Mouse (Mus musculus) MEL-GATA-1-ER (cell line): ENCODE data around the gene Mcm6.

Source experiments
- DNase-seq: peaks from one replicate; pipeline ENCODE4 v3.0.0-alpha.2; 2012; ENCODE audit warnings: low read depth; ENCODE audit errors: extremely low read depth

Mcm6 gene

DNA sequence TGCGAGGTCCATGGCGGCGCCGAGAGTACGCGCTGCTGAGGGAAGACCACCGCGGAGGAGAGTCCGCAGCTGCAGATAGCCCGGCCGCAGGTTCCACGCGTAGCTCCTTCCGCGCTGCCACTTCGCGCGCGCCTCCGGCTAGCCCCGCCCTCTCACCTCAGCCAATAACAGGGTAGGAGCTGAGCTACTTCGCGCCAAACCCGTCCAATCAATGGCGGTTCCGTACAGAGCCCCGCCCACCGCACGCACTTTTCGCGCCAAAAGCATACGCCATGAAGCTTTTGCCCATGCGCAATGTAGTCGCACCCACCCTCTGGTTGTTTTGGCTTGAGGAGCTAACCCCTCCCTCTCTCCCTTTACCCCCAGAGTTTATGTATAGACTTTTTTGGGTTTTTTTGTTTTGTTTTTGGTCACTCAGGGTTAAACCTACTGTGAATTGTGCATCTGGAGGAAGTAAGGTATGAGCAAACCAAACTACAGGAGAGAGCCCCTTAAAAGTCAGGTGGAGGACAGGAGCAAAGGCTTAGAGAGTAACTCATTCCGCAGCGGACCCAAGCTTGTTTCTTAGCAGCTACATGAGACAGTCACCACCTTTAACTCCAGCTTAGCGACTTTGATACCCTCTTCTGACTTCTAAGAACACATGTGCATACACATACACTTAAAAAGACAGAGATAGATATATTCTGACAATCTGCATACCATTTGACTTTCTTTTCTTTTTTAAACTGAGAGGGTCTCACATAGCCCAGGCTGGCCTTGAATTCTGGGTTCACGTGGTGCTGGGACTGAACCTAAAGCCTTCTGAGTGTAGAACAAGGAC lies at the start of gene Mcm6:
Gene Mcm6, minus strand, starts transcription at position 111 of the 823 bp plus-strand sequence.
- DNase-seq, result peak; percentile 92

DNA sequence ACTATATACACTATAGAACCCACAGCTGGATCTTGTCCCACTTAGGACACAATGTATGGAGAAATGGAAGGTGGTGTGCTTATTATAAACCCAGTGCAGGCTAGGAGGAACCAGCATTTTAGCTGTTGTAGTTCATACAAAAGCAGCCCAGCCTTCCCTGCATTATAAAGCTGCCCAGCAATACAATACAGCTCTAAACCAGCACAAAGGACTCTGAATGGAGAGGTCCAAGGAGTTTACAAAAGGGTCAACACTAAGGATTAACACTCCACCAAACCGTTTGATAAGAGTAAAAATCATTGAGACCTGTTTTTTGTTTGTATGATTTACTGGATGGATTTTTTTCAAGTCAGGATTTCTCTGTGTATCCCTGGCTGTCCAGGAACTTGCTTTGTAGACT lies 47.4 kb upstream of the Mcm6 start:
- no peak for DNase-seq

GRCm38 (mm10) chr1:128405675-128406074 lies 46.2 kb upstream of the Mcm6 start:
- DNase-seq, result no peak

DNA sequence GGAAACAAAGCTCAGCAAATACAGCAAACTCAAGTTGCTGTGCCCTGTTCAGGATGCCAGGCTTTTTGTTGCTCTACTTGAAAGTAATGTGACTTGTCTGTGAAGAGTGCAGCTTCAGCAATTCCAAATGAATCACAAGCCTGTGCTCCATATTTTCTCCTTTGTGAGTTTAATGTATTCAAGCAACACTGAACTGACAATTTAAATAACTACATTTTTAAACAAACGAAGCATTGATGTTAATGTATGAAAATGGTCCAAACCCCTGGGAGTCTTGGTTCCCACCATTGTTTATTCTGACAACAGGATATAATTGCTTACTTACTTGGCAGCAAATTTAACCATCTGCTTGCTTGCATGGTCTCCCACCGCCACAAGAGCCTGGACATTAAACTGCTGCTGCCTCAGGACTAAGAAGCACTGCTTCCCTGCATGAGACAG lies 45.6 kb upstream of the Mcm6 start:
- DNase-seq, result no peak

- DNase-seq, result no peak
These were observed 41.5 kb upstream of the Mcm6 start for GRCm38 (mm10) chr1:128400926-128401325.

- no peak for DNase-seq
These were observed 40.8 kb upstream of the Mcm6 start for GRCm38 (mm10) chr1:128399941-128400915.

- peak; percentile 17 for DNase-seq
These were observed 39.4 kb upstream of the Mcm6 start for GRCm38 (mm10) chr1:128398738-128399445.

DNA sequence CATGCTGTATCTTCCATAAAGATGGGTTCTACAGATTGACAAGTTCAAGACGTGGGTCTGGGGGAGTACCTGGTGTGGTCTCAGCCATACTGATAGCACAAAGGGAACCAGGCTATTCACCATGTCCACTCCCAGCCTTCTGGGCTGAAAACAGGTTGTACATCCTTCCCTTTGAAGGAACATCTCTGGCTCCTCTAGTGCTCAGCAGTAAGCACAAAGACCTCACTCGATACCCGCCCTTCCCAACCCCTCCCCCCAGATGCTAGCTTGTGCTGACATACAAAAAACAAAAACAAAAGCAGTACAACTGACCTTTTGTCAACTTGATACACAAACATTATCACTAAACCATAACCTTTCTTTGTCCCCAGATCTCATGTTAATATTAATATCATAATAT lies 35.2 kb upstream of the Mcm6 start:
- no peak for DNase-seq

GRCm38 (mm10) chr1:128392382-128392781 lies 32.9 kb upstream of the Mcm6 start:
- DNase-seq, result no peak

- no peak for DNase-seq
These were observed 27.0 kb upstream of the Mcm6 start for GRCm38 (mm10) chr1:128386487-128386886.

DNA sequence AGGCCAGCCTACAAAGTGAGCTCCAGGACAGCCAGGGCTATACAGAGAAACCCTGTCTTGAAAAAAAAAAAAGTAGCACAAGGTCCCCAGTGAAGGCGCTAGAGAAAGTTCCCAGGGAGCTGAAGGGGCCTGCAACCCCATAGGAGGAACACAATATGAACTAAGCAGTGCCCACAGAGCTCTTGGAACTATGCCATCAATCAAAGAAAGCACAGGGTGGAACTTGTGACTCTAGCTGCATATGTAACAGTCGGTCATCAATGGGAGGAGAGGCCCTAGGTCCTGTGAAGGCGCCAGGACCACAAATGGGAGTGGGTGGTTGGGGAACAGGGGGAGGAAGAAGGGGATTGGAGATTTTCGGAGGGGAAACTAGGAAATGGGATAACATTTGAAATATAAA lies 17.4 kb upstream of the Mcm6 start:
- no peak for DNase-seq

- DNase-seq, result no peak
These were observed 12.8 kb upstream of the Mcm6 start for GRCm38 (mm10) chr1:128372143-128372860.

- DNase-seq, result peak; percentile 45
These were observed 9.4 kb upstream of the Mcm6 start for GRCm38 (mm10) chr1:128368732-128369441.

DNA sequence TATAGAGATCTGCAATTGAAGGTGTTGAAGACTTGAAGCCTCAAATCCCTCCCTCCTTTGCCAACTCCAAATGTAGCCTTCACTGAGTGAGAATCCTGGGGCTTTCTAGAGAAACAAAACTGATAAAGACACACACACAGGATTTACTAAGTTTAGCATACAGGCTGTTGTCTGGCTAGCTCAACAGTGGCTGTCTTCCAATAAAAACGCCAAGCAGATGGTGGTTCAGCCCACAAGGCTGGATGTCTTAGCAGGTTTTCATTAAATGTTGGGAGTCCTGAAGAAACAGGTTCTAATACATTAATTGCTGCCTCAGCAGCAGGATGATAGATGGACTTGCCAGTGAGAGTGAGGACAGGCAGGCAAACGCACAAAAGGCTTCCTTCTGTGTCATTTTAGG lies 1.1 kb upstream of the Mcm6 start:
- DNase-seq, result no peak

DNA sequence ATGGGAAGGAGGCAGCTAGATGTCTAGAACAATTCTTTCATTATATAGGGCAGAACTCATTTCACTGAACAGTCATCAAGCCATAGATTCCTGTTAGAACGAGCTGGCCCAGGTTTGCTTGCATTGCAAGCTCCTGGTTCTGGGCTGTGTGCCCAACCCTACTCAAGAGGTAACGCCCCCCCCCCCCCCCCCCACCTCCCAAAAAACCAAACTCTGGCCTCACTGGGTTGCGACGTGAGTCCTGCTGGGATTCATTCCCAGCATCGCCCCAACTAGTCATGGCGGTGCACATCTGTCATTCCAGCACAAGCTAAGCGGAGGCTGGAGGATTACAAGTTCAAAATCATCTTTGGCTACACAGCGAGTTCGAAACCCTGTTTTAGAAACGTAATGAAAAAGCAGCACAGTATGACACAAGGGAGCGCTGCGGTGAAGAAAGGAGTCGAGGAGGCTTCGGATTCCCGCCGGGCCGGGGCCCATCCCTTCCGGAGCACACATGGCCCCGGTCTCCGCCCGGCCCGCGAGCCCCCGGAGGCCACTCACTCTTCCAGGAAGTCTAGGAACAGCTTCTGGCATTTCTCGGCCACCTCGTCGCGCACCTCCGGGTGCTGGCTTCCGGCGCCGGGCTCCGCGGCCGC lies 429 bp downstream of the Mcm6 start:
- peak; percentile 42 for DNase-seq

- peak; percentile 26 for DNase-seq
These were observed 1.2 kb downstream of the Mcm6 start for GRCm38 (mm10) chr1:128358276-128358675.

DNA sequence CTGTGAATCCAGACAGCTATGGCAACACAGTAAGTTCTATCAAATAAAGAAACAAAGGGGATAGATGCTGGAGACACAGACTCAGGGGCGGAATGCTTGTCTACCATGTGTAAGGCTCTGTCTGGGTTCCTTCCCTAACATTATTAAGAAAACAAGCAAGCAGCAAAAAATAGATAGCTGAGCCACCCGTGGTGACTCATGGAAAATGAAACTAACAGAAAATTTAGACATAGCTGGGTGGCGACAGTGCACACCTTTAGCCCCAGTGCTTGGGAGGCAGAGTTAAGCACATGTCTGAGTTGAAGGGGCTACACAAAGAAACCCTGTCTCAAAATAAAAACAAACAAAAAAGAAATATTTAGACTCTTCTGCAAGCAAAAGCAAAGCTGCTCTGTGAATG lies 2.0 kb downstream of the Mcm6 start:
- peak; percentile 50 for DNase-seq

DNA sequence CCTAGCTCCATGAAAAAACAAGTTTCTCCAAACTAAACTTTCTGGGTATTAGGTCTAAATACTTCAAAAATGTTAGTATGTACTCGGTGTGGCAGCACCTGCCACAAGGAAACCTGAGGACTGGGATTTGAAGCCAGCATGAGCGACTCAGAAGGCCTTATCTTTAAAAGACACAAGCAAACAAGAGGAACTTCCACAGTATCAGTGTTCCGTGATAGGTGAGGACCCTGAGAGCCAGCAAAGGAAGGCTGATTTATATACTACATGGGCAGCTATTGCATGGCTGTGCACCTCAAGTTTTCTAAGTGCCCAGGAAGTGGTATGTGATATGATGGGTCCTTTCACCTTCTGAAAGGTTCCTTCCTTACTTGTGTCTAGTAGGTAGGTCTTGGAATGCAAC lies 6.4 kb downstream of the Mcm6 start:
- DNase-seq, result peak; percentile 75

GRCm38 (mm10) chr1:128344232-128344631 lies 15.2 kb downstream of the Mcm6 start:
- DNase-seq, result no peak
